Mouse (Mus musculus): Measurements from ENCODE around the gene Nutm1. TPM values are rescaled to one million over a fixed set of nuclear protein-coding genes. Genes with fewer than 3 reads are reported as not detected.
"Not testable (repeated sequence)": the region's sequence is repeated elsewhere in the genome, so short reads cannot be mapped to it uniquely, and the experiment has no call there.

Nutm1 gene
- not detected for total RNA-seq (2022)

GRCm38 (mm10) chr2:112259241-112259962 is at the start of gene Nutm1:
Gene Nutm1, minus strand, starts transcription at chr2:112259291.
- DNase-seq (ENCODE audit: low spot score) = no peak

DNA sequence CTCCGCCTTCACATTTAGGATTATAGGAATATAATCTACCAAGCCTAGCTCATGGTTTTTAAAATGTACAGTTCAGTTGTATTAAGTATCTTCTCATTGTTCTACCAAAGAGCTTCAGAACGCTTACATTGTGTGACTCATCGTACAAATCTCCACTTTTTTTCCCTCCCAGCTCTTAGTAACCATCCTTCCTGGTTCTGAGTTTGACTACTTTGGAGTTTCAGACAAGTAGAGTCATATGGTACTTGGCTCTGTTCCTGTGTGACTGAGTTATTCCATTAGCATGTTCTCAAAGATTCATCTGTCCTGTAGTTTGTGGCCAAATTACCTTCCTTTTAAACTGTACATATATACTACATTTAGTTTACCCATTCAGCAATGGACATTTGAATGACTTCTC is 49.6 kb upstream of the Nutm1 start:
- no peak for DNase-seq (ENCODE audit: low spot score)

GRCm38 (mm10) chr2:112298221-112298620 is 39.1 kb upstream of the Nutm1 start:
- DNase-seq (ENCODE audit: low spot score) = no peak

- no peak for DNase-seq (ENCODE audit: low spot score)
Observed at GRCm38 (mm10) chr2:112296211-112296610, 37.1 kb upstream of the Nutm1 start.

- DNase-seq (ENCODE audit: low spot score) = no peak
Observed at GRCm38 (mm10) chr2:112292823-112293222, 33.7 kb upstream of the Nutm1 start.

GRCm38 (mm10) chr2:112289507-112289906 is 30.4 kb upstream of the Nutm1 start:
- no peak for DNase-seq (ENCODE audit: low spot score)

- no peak for DNase-seq (ENCODE audit: low spot score)
Observed at GRCm38 (mm10) chr2:112287059-112287458, 28.0 kb upstream of the Nutm1 start.

- DNase-seq (ENCODE audit: low spot score) = not testable (repeated sequence)
Observed at GRCm38 (mm10) chr2:112286062-112286461, 27.0 kb upstream of the Nutm1 start.

DNA sequence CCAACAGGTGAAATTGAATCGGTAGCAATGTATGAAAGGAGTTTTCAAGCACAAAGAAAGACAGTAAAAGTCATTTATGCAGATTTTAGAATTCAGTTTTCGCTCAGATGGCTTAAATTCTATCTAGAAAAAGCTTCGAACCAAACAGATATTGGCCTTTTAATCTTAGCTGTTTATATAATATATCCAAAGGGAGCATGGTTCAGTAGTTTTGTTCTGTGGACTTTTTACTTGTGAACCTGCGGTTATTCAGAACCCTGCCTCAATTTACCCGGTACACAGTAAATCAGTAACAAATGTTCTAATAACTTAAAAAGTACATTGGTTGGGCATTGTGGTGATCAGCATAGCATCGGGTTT is 25.9 kb upstream of the Nutm1 start:
- no peak for DNase-seq (ENCODE audit: low spot score)

DNA sequence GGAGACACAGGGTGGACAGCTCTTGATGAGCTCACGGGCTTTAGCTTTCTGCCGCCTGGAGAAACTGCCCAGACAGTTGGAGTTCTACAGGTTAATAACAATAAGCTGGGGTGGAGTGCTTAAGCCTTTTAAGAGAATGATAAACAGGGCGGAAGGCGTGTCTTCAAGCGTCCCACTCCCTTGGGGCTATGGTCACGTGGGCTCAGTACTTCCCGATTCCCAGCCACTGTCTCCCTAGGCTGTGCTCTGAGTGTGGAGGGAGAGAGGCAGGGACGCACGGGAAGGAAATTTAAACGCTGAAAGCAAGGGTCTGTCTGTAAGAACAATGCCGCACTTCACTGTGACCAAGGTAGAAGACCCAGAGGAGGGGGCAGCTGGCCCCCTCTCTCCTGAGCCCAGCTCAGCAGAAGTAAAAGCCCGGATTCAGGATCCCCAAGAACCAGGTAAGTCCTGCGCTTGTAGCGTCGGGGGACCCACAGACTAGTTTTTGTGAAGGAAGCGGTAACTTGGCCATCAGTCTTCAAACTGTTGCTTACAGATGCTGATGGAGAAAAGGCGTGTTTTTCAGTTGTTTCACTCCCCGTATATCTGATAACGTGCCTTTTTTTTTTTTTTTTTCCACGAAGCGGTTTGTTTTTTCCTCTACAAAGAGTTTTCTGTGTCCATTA is 25.4 kb upstream of the Nutm1 start:
- DNase-seq (ENCODE audit: low spot score) = peak; percentile 78

- DNase-seq (ENCODE audit: low spot score) = no peak
Observed at GRCm38 (mm10) chr2:112282846-112283245, 23.8 kb upstream of the Nutm1 start.

DNA sequence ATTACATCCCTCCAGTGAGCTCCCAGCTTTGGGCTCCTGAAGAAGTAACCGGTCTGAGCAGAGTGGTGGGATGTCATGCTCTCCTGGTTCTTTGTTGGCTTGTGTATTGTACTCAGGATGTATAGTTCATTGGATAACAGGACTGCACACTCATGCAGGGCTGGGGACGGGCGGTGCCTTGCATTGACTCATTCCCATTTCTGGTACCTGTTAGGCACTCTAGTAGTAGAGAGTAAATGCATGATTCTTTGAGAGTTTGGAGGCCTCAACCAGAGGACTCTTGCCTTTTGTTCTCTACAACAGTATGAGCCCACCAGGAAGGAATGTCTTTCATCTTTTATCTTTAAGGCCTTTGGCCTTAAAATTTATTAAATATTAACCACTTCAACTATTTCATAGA is 17.8 kb upstream of the Nutm1 start:
- no peak for DNase-seq (ENCODE audit: low spot score)

DNA sequence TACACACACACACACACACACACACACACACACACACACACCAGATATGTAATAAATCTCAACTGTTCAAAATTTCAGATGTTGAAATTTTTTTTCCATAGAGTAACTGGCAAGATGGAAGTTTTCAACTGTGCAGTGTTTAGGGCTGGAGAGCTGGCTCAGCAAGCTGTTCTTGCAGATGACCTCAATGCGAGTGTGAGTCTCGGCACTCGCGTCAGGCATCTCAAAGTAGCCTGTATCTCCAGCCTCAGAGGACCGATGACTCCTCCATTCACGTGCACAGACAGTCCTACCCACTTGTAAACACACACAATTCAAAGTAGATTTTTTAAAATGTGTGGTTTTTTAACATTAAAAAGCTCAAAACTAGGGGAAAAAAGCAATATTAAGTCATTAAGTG is 14.4 kb upstream of the Nutm1 start:
- no peak for DNase-seq (ENCODE audit: low spot score)

DNA sequence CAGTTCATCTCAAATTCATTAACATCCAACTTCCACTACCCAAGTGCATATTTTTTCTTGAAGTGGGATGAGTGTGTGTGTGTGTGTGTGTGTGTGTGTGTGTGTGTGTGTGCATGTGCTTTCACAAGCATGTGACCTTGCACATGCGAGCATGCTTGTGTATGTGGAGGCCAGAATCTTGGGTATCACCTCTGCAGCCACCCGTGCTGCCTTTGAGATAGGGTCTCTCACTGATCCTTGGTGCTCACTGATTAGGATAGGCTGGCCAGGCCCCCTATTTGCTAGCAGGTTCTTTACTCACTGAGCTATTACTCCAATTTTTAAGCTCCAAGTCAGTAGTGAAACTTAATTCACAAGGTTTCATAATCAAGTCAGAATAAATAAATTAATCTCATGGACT is 13.8 kb upstream of the Nutm1 start:
- DNase-seq (ENCODE audit: low spot score) = no peak

DNA sequence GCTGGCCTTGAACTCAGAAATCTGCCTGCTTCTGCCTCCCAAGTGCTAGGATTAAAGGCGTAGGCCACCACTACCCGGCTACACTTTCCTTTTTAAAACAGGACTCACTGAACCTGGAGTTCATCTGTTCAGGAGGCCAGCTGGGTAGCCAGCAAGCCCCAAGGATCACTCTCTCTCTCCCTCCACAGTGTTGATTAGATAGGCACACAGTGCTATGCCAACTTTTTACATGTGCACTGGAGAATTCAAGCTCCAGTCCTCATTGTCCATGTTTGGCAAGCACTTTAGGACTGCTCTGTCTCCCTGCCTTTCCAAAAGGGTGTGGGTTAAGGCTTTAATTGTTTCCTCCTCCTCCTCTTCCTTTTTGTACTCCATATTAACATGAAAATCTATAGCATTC is 10.9 kb upstream of the Nutm1 start:
- peak; percentile 26 for DNase-seq (ENCODE audit: low spot score)

DNA sequence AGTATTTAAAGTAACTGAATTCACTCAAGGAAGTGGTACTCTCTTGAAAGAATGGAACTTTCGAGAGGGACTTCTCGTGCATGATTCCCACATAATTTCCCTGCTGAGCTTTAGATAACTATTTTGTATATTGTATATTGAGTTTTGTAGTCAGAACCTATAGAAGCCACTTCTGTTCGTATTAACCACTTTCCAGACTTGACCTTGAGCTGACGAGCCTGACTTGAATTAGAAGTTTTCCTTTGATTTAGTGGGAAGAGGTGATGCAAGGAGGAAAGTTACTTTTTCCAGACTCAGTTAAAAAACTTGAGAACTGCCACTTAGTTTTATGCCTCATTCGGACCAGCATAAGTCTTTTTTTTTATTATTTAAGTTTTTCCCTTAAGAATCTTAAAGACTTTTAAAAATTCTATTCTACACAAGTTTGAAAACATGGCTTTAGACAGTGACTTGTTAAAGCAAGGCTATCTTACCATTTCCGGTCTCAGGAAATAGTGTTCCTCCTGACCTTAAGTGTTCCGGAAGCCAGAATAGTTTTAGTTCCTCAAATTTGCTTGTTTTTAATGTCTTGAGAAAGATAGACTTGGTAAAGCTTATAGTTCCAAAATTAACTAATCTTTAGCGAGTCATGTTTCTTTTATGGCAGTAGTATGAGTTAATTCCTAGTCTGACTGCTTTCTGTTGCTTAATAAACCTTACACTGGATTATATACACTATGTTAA is 8.6 kb upstream of the Nutm1 start:
- peak; percentile 50 for DNase-seq (ENCODE audit: low spot score)

GRCm38 (mm10) chr2:112266780-112267179 is 7.7 kb upstream of the Nutm1 start:
- peak; percentile 41 for DNase-seq (ENCODE audit: low spot score)

DNA sequence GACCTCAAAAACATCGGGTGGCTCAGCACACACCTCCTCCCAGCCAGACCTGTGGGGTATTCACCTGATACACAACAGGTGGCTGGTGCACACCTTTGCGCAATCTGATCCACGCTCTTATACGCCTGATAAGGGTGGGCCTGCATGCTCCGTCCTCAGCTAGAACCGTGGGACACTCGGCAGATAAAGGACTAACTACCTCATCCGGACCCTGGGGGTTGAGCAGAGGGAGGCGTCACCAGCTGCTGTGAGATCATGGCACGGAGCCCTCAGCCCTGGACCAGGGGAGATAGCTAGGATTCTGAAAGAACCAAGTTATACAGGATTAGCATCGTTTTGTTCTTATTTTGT is 7.1 kb upstream of the Nutm1 start, which contains the start of gene Gm21985:
TSS of gene Gm21985 (plus strand) at position 73 of the 351 bp plus-strand sequence.
- DNase-seq (ENCODE audit: low spot score) = peak; percentile 58

DNA sequence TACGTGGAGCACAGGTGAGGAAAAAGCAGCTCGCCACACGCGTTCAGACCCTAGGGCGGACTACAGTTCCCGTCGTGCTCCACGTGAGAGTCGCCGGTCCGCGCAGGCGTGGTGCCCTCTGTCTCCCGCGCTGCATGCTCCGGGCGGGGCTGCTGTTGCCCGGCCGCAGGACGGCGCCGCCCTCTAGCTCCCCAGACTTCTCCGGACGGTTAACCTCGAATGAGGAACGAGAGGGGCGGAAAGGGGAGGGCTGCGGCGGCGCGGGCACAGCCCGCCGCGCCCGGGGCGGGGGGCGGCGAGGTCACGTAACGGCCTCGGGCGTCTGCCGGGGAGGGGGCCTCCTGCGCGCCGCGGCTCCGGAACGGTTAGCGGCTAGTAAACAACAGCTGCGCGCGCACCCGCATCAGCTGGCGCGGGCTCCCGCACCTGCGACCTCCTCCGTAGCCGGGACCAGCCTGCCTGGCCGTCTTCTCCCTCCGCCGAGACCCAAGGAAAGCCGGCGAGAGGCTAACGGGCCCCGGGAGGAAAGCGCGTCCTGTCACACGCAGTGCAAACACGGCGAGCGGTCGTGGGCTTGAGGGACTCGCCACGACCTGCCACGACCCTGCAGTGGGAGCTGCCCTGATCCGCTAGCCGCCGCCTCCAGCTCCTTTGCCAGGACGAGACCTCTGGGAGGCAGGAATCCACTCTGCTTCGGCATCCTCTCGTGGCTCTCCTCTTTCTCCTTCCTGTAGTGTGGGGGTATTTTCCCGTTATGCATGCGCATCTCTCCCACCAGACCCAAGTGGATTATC is 6.6 kb upstream of the Nutm1 start, which contains the start of gene Slc12a6:
TSS of gene Slc12a6 (plus strand) at position 378 of the 794 bp plus-strand sequence.
- peak; percentile 92 for DNase-seq (ENCODE audit: low spot score)

DNA sequence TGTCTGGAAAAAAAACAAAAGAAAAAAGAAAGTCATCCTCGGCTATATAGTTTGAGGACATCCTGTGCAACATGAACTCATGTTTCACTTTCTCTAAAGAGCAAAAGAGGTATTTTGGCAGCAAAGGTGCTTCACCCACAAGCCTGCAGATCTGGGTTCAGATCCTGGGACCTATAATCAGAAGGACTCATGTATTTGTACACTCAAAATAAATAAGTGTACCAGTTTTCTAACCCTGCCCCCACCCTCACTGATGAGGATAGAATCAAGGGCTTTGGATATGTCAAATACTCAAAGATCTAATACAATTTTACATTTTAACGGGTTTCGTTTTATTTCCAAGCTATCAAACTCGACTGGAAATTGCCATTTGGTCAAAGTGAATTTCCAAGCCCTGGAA is 5.3 kb upstream of the Nutm1 start:
- no peak for DNase-seq (ENCODE audit: low spot score)

DNA sequence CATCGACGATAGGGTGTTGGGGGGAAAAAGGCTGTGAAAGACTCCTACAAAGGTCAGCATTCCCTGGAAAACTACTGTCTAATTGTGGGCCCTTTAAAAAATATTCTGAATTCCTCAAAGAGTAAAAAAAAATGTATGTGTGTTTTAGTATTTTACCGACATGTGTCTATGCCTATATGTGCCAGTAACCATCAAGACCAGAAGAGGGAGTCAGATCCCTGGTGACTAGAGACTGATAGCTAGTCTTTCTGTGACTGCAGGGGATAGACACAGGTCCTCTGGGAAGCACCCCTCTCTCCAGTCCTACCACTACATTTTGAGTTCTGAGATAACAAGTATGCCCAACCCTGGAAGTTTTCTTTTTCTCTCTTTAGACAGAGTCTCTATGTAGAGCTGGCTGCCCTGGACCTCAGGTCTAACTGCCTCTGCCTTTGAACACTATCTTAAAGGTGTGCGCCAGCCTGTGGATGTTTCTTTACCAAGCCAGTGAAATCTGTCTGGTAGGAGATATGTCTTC is 3.7 kb upstream of the Nutm1 start:
- no peak for DNase-seq (ENCODE audit: low spot score)
